Mouse (Mus musculus) hindbrain, embryonic 15.5 days (tissue): Measurements from ENCODE around the gene Xylt1. TPM values are rescaled to one million over a fixed set of nuclear protein-coding genes. Genes with fewer than 3 reads are reported as not detected.

ENCODE experiments used
- ATAC-seq: fragments of 200-750 bp; cut with Nextera tagmentation; 2 replicates; pipeline ENCODE4 v1.8.0; 2017; ENCODE audit warnings: low read depth, moderate number of reproducible peaks, moderate TSS enrichment; ENCODE audit not compliant: low FRiP score
- H3K27ac ChIP-seq: fragments of 300-500 bp; sonication (generic); replicated peaks from 2 replicates; pipeline ENCODE4 v1.5.1; 2015; ENCODE audit warnings: mild to moderate bottlenecking, inconsistent platforms
- H3K27me3 ChIP-seq: fragments of 300-500 bp; sonication (generic); 2 replicates; pipeline ENCODE4 v1.6.1; 2015; ENCODE audit warnings: control low read depth, inconsistent platforms
- H3K36me3 ChIP-seq: fragments of 300-500 bp; sonication (generic); 2 replicates; pipeline ENCODE4 v1.6.1; 2015; ENCODE audit warnings: control low read depth, inconsistent platforms
- H3K4me1 ChIP-seq: fragments of 300-500 bp; sonication (generic); replicated peaks from 2 replicates; pipeline ENCODE4 v1.6.1; 2015; ENCODE audit warnings: control low read depth, inconsistent platforms
- H3K4me2 ChIP-seq: fragments of 300-500 bp; sonication (generic); 2 replicates; pipeline ENCODE4 v1.6.1; 2015; ENCODE audit warnings: moderate library complexity, mild to moderate bottlenecking, inconsistent platforms
- H3K4me3 ChIP-seq: fragments of 300-500 bp; sonication (generic); 2 replicates; pipeline ENCODE4 v1.5.1; 2015; ENCODE audit warnings: mild to moderate bottlenecking, inconsistent platforms
- H3K9ac ChIP-seq: fragments of 300-500 bp; sonication (generic); 2 replicates; pipeline ENCODE4 v1.6.1; 2015; ENCODE audit warnings: inconsistent platforms
- H3K9me3 ChIP-seq: fragments of 300-500 bp; sonication (generic); 2 replicates; pipeline ENCODE4 v1.6.1; 2016; ENCODE audit warnings: control low read depth, inconsistent platforms
- WGBS: fragments of 180-500 bp; shearing (Covaris S2); methylation state at CpG from one replicate; pipeline ENCODE4 v1.1.7; 2015; 5-methylcytosine and 5-hydroxymethylcytosine counted together
- polyA plus RNA-seq: library from polyadenylated mRNA; unstranded; fragments of >200 nt; fragmentation: Nextera tagmentation; extraction: Ambion mirVana; gene quantifications from 2 replicates; pipeline ENCODE4 v1.2.1, GENCODE M21; 2015

The Xylt1 gene
- polyA plus RNA-seq, 1 experiment from 2014 or later, result 4.0 TPM

GRCm38 (mm10) chr7:117539931-117540330 is 159.2 kb downstream of the Xylt1 start:
- no peak for ATAC-seq
- H3K36me3 ChIP-seq, result no peaks in the 10 kb centered on the region
- no peak overlapping the region for H3K27ac ChIP-seq

DNA sequence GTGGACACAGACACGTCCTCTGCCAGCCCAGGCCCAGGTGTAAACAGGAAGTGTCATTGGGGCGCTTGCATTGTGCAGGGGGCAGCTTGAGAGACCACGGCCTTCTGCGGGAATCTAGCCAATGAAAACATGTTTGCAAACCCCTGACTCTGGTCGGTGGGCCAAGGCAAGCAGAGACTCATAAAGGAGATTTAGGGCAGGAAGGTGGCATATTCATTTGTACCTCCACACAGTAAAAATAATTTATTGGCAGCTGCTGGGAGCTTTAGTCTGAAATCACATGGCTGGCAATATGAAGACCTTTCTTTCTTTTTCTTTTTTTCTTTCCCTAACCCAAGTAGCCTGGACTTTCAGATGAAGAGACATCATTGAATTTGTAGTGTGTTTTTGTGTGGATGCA is 159.6 kb downstream of the Xylt1 start:
- WGBS, result 66% methylated on average over 5 of the region's 5 CpGs
- ATAC-seq, result no peak
- H3K4me3 ChIP-seq, result no peak overlapping the region
- H3K27me3 ChIP-seq, result no peaks in the 10 kb centered on the region
- no peak overlapping the region for H3K27ac ChIP-seq
- peaks cover 24% of the 10 kb centered on the region for H3K4me1 ChIP-seq
- H3K4me2 ChIP-seq, result no peak overlapping the region
- no peaks in the 10 kb centered on the region for H3K9me3 ChIP-seq
- H3K9ac ChIP-seq, result no peak overlapping the region
- H3K36me3 ChIP-seq, result no peaks in the 10 kb centered on the region

More at GRCm38 (mm10) chr7:117539931-117540330, 159.2 kb downstream of the Xylt1 start:
- Histone ChIP-seq H3K4me3 (no peak overlapping the region), H3K4me2 (no peak overlapping the region), H3K9me3 (no peaks in the 10 kb centered on the region), H3K9ac (no peak overlapping the region), H3K27me3 (no peaks in the 10 kb centered on the region), H3K4me1 (peaks cover 24% of the 10 kb centered on the region)
- WGBS, result 85% methylated on average over 5 of the region's 5 CpGs

GRCm38 (mm10) chr7:117541056-117541455 is 160.3 kb downstream of the Xylt1 start:
- Histone ChIP-seq H3K4me3 (no peak overlapping the region), H3K36me3 (no peaks in the 10 kb centered on the region), H3K4me1 (peaks cover 24% of the 10 kb centered on the region), H3K9me3 (no peaks in the 10 kb centered on the region), H3K9ac (no peak overlapping the region), H3K27me3 (no peaks in the 10 kb centered on the region), H3K4me2 (no peak overlapping the region), H3K27ac (no peak overlapping the region)
- 38% methylated on average over 1 of the region's 1 CpGs for WGBS
- no peak for ATAC-seq

- peaks cover 24% of the 10 kb centered on the region for H3K4me1 ChIP-seq
- no peaks in the 10 kb centered on the region for H3K9me3 ChIP-seq
- no peak overlapping the region for H3K4me3 ChIP-seq
- H3K4me2 ChIP-seq, result no peak overlapping the region
- no peak for ATAC-seq
- H3K9ac ChIP-seq, result no peak overlapping the region
- WGBS, result 65% methylated on average over 3 of the region's 3 CpGs
- no peak overlapping the region for H3K27ac ChIP-seq
- H3K27me3 ChIP-seq, result no peaks in the 10 kb centered on the region
- no peaks in the 10 kb centered on the region for H3K36me3 ChIP-seq
Observed at GRCm38 (mm10) chr7:117541681-117542080, 160.9 kb downstream of the Xylt1 start.

DNA sequence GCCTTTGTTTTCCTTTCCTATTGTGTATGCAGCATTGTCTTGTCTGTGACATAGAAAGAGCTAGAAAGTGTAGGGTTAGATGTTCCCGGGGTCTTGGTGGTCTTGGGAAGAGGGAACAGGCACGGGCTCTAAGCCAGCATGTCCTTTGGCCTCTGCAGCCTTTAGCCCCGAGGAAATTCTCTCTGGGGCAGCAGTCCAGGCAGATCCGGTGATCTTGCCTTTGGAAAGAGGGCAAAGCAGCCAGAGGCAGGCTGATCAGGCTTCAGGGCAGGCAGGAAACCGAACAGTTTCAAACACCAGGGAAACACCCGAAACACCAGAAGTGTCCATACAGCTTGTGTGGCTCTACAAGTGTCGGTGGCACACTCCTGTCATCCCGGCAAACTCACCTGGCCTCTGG is 162.3 kb downstream of the Xylt1 start:
- ATAC-seq, result no peak
- WGBS, result 47% methylated on average over 8 of the region's 8 CpGs
- Histone ChIP-seq H3K9me3 (no peaks in the 10 kb centered on the region), H3K4me1 (peaks cover 31% of the 10 kb centered on the region), H3K4me2 (no peak overlapping the region), H3K27ac (no peak overlapping the region), H3K36me3 (no peaks in the 10 kb centered on the region), H3K9ac (no peak overlapping the region), H3K27me3 (no peaks in the 10 kb centered on the region), H3K4me3 (no peak overlapping the region)

DNA sequence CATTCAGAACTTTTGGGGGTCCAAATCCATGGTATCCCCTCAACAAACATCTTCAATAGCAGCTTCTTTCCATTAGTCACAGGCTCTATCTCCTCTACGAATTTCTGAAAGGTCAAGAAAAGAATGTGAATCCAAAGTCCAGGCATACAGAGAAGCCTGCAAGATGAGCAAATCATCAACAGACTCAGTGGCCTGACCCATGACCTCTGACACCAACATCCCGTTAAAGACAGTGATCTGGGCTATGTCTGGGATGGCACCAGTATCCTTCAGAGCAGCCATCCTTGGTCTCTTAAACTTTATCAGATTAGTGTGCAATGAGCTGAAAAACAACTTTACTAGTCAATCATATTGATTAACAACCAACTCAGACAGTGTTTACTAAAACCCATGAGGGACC is 163.3 kb downstream of the Xylt1 start:
- H3K9me3 ChIP-seq, result no peaks in the 10 kb centered on the region
- ATAC-seq, result no peak
- H3K36me3 ChIP-seq, result no peaks in the 10 kb centered on the region
- H3K27me3 ChIP-seq, result no peaks in the 10 kb centered on the region
- H3K4me2 ChIP-seq, result no peak overlapping the region
- no peak overlapping the region for H3K27ac ChIP-seq
- WGBS, result 34% methylated on average over 2 of the region's 2 CpGs
- H3K4me1 ChIP-seq, result peaks cover 41% of the 10 kb centered on the region
- no peak overlapping the region for H3K9ac ChIP-seq
- no peak overlapping the region for H3K4me3 ChIP-seq

- Histone ChIP-seq H3K27me3 (no peaks in the 10 kb centered on the region), H3K27ac (no peak overlapping the region), H3K4me1 (peaks cover 38% of the 10 kb centered on the region), H3K9me3 (no peaks in the 10 kb centered on the region), H3K9ac (no peak overlapping the region), H3K4me3 (no peak overlapping the region), H3K4me2 (no peak overlapping the region), H3K36me3 (no peaks in the 10 kb centered on the region)
- ATAC-seq, result no peak
- WGBS, result 51% methylated on average over 8 of the region's 8 CpGs
Observed at GRCm38 (mm10) chr7:117548301-117548700, 167.5 kb downstream of the Xylt1 start.

DNA sequence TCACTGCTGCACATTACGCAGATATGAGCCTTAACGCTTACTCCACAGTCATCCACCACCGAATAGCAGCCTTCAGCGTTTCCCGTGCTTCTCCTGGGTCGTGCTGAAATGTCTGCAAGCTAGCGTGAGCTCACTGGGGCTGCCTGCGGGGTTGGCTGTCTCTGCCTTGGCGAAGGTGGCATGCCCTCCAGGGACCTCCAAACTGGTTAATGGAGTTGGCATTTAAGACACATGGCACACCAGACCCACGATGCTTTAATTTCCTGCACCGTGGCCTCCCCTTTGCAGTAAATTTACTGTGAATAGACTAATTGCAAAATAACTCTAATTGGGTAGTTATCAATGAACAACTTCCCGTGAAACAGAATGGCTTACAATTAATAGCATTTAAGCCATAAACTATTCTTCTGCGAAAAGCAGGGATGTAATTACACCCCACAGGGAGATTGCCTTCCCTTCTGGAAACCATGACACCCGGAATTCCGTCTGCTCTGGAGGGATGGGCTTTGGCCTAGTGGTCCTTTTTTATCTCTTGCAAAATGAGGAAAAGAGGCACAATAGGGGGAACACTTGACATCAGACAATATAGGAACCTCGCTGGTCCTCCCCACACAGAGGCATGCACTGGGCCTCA is 170.3 kb downstream of the Xylt1 start:
- Histone ChIP-seq H3K4me1 (peaks cover 51% of the 10 kb centered on the region), H3K4me2 (no peak overlapping the region), H3K9me3 (no peaks in the 10 kb centered on the region), H3K27ac (no peak overlapping the region), H3K9ac (no peak overlapping the region), H3K36me3 (no peaks in the 10 kb centered on the region), H3K27me3 (no peaks in the 10 kb centered on the region), H3K4me3 (no peak overlapping the region)
- WGBS, result 36% methylated on average over 16 of the region's 16 CpGs
- no peak for ATAC-seq

DNA sequence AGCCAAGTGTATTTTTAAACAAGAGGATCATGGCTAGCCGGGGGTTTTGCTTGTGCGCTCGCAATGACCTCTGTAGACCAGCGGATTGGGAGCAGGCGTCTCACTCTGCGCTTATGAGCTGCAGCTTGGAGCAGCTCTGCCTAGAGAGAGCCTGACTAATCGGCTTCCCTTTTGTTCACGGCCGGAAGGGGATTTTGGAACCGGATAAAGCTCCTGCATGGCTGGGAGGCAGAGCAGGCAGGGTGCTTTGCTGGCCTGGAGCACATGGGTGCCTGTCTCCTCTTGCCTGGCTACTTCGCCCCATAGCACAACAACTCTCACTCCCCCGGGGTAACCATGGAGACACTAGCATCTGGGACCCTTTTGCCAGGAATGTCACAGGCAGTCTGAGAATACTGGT is 172.4 kb downstream of the Xylt1 start:
- H3K4me2 ChIP-seq, result no peak overlapping the region
- WGBS, result 29% methylated on average over 12 of the region's 12 CpGs
- ATAC-seq, result peak; percentile 39; the same call in 1 of the 2 replicates
- no peaks in the 10 kb centered on the region for H3K36me3 ChIP-seq
- H3K27me3 ChIP-seq, result no peaks in the 10 kb centered on the region
- no peaks in the 10 kb centered on the region for H3K9me3 ChIP-seq
- no peak overlapping the region for H3K4me3 ChIP-seq
- no peak overlapping the region; the same call in 1 of the 2 replicates for H3K9ac ChIP-seq
- H3K4me1 ChIP-seq, result peaks cover 54% of the 10 kb centered on the region
- no peak overlapping the region for H3K27ac ChIP-seq

GRCm38 (mm10) chr7:117555735-117556134 is 175.0 kb downstream of the Xylt1 start:
- H3K9me3 ChIP-seq, result no peaks in the 10 kb centered on the region
- H3K9ac ChIP-seq, result no peak overlapping the region
- H3K36me3 ChIP-seq, result no peaks in the 10 kb centered on the region
- 43% methylated on average over 2 of the region's 2 CpGs for WGBS
- H3K4me2 ChIP-seq, result no peak overlapping the region
- ATAC-seq, result peak; percentile 59; the same call in 1 of the 2 replicates
- H3K27me3 ChIP-seq, result no peaks in the 10 kb centered on the region
- H3K4me1 ChIP-seq, result peaks cover 47% of the 10 kb centered on the region
- H3K4me3 ChIP-seq, result no peak overlapping the region
- H3K27ac ChIP-seq, result no peak overlapping the region

DNA sequence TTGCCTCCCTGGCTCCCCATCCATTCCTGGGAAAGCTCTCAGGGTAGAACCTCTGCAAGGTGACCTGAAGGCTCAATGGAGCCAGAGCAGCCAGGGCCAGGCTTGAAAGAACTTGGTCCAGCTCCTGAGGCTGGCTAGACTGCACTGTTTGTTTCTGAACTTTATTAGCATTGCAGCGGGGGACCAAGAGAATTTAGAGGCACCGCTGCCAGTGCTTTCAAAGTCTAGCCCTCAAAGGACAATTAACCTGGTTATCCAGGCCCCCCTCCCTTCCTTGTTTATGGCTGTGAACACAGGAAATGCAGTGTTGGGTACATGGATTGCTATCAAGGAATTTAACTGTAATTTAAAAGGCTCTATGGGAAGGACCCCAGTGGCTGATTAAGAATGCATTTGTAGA is 177.4 kb downstream of the Xylt1 start:
- Histone ChIP-seq H3K27me3 (no peaks in the 10 kb centered on the region), H3K9me3 (no peaks in the 10 kb centered on the region), H3K9ac (no peak overlapping the region), H3K36me3 (no peaks in the 10 kb centered on the region), H3K4me3 (no peak overlapping the region), H3K27ac (no peak overlapping the region), H3K4me2 (no peak overlapping the region), H3K4me1 (peaks cover 30% of the 10 kb centered on the region)
- 49% methylated on average over 2 of the region's 2 CpGs for WGBS
- no peak for ATAC-seq

GRCm38 (mm10) chr7:117559051-117559450 is 178.3 kb downstream of the Xylt1 start:
- Histone ChIP-seq H3K36me3 (no peaks in the 10 kb centered on the region), H3K27me3 (no peaks in the 10 kb centered on the region), H3K4me1 (peaks cover 25% of the 10 kb centered on the region), H3K9ac (no peak overlapping the region), H3K4me2 (no peak overlapping the region), H3K27ac (no peak overlapping the region), H3K4me3 (no peak overlapping the region), H3K9me3 (no peaks in the 10 kb centered on the region)
- 80% methylated on average over 3 of the region's 3 CpGs for WGBS
- ATAC-seq, result no peak

- Histone ChIP-seq H3K4me1 (peaks cover 5% of the 10 kb centered on the region; the same call in 1 of the 2 replicates), H3K4me2 (no peak overlapping the region), H3K4me3 (no peak overlapping the region), H3K27me3 (no peaks in the 10 kb centered on the region), H3K9me3 (no peaks in the 10 kb centered on the region), H3K9ac (no peak overlapping the region), H3K36me3 (no peaks in the 10 kb centered on the region), H3K27ac (no peak overlapping the region)
- 27% methylated on average over 9 of the region's 9 CpGs for WGBS
- ATAC-seq, result 0 out of 2 replicates have a peak, but pooled peaks have one; percentile 39
Observed at GRCm38 (mm10) chr7:117563939-117564499, 183.2 kb downstream of the Xylt1 start.
